Mouse (Mus musculus): Measurements from ENCODE around the gene S100a1.
A peak's percentile ranks its signal among the peaks of the same experiment; 100 is the strongest.

The S100a1 gene

DNA sequence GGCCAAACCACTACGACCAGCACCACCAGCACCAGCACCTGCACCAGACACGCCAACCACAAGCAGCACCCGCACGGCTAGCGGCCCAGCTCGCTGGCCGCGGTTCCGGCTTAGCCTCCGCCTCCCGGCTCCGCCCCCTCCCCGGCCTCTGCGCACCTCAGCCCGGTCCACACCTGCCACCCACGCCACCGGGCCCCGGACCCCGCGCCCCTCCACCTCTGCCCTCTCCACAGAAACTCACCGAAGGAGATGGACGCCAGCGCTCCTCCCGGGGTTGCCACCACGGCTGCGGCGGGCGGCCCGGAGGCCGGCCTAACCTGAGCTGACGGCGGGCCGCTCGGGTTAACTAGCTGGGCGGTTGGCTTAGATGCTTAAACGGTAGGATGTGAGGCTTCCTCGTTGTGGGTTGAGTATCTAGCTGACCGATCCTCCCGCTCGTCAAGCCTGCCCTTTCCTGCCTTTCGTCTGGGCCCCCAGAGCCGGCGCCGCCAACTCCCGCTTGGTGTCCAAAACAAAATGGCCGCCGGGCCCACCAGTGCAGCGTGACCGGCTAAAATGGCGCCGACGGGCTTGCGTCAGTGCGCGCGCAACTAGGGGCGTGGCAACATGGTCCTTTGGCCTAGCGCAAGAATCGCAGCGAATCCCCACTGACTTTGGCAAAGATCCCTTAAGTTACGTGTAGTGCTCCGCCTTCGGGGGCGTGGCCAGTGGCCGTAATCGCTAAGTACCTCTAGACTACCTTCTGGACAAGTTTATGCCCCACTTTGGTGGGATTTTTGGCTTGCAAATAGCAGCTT, 5.0 kb downstream of the S100a1 start, which contains the start of gene Chtop:
Gene Chtop (minus strand): TSS at position 549 of the 797 bp plus-strand sequence.
- DNase-seq: peak; percentile 100

DNA sequence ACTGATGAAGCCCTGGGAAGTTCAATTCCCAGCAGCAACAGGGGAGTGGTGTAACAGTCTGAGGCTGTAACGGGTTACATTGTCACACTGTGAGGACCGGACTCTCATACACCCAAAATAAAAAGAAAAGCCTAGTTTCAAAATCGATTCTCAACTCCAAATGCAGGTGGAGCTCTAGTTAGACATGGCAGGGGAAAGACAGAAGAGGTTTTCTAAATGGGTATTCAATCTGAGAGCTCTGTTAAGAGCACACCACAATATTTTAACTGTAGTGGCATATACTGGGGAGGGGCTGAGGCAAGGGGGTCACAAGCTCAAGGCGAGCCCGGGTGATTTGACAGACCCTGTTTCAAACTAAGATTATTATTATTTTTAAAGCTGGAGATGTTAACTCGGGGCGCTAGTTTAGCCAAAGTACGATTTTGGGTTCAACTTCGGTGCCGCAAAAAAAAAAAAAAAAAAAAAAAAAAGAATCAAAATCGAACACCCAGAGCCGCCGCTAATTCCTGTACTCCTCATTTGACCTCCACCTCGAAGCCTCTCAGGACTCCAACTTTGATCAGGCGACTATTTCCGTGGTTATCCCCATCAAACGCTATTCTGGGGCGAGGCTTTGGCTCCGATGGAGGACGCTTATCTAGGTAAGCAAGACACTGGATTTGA, 5.8 kb downstream of the S100a1 start:
- DNase-seq: no peak

GRCm38 (mm10) chr3:90506362-90506761, 7.8 kb downstream of the S100a1 start:
- DNase-seq: no peak

DNA sequence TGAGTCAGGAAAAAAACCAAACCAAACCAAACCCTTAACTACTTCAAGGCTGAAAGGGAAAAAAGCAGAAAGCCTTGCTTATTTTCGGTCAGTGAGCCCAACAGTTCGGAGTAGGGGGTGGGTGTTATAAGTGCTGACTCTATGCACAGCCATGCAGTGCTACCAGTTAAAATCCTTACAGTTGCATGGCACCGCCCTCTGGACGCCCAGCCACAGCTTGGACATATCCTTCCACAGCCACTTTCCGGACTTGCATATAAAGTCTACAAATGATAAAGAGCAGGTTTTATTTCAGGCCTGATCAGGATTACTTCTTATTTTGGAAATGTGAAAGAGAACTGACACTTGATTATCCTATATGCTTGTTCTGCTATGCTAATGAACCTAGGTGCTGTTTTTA, 9.0 kb downstream of the S100a1 start:
- DNase-seq: no peak

DNA sequence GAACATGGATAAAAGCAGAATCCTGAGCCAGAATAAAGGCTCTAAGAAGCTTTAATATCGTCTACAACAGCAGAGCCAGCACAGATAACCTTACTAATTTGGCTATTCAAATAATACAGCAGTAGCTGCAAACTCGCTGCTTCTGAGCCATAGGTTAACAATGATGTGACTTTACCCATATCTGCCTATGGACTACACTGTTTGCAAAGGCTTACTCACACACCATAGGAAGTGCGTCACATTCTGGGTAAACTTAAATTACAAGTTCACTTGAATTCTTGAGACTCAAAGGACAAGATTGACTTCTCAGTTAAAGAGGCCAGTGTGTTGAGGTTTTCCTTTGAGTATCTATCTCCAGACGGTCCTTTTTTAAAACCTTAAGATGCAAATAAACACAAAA, 10.7 kb downstream of the S100a1 start:
- no peak for DNase-seq

DNA sequence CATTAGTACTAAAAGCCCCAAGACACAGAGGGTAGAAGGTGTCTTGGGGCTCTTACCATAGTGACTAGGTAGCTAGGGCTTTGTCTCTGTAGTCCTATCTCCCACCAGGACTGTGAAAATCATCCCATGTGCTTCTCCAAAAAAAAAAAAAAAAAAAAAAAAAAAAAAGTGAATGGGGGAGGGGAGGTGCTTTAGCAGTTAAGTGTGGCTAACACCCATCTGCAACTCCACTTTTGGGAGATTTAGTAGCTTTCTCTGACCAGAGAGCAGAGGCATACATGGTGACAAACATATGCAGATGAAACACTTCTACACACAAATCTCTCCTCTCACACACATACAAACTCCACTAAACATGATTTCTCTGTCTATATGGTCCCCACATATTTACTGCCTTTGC, 16.6 kb downstream of the S100a1 start:
- DNase-seq: no peak

DNA sequence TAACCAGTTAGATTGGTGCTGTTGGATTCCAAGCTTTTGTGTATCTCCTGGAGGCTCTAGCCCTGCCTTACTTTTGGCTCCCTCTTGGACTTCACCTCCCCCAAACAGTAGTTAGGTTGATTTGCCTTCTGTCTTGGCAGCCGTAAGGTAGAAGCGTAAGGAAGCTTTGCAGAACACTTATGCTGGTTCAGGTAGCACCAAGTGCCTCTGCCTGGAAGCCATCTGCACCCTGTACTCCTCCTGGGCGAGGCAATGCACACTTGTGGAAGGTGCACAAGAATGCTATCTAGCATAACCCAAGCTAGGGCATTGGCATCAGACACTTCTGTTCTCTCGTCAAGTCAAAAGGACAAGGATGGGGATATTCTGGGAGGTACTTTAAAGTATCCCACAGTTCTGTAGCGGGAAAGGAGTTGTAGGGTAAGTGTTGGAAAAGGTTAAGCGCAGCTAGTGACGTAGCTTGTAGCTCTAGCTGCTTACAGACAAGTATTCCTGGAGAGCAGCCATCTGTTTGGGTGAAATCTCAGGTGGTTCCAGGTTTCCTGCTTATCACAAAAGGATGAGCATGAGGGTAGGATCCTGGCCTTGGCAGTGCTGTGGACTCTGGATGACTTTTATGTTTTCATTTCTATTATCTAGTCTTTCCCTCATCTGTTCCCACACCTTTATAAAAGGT, 18.2 kb downstream of the S100a1 start:
- peak; percentile 90 for DNase-seq

DNA sequence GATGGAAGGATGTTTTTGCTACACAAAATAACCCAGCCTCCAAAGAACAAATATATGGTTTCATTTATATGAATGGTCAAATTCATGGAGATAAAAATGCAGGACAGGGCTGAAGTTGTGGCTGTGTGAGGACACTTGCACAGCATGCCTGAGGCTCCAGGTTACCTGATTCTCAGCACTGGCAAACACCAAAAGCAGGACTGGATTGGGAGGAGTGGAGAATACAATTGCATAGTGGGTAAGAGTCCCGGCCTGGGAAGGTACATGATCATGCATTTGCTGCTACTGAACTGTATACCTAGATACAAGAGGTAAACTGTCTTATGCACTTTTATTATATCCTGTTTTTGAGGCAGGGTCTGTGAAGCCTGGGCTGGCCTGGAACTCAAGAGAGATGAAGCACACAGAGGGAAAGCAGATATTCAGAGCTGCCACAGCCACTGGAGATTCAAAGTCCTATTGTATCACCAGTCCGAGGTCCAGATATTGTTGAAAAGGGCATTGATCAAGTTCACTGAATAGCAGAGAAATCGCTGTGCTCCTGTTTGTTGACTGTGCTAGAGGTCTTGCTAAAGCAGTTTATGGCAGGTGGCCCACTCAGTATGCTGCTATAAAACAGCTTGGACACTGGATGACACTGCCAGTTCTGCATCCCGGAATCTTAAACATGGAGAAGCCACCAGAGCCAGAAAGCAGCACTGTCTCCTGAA, 20.2 kb downstream of the S100a1 start:
- no peak for DNase-seq

GRCm38 (mm10) chr3:90491350-90491749, 22.8 kb downstream of the S100a1 start:
- DNase-seq: peak; percentile 91

GRCm38 (mm10) chr3:90490696-90491256, 23.4 kb downstream of the S100a1 start, which contains the start of gene Snapin:
Gene Snapin (minus strand): TSS chr3:90491033.
- DNase-seq: peak; percentile 100

DNA sequence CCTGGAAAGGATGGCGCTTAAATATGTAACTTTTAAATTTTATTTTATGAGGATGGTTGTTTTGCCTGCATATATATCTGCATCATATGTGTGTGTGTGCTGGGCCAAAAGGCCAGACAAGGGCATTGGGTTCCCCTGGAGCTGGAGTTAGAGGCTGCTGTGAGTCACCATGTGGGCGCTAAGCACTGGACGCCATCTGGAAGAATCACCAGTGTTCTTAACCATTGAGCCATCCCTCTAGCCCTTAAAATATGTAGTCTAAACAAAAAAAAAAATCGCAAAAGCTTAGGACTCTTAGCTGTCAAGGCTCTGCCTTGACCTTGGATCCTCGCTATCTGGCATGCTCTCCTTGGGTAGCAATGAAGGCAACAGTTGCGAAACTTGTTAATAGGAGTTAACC, 25.6 kb downstream of the S100a1 start:
- peak; percentile 71 for DNase-seq

DNA sequence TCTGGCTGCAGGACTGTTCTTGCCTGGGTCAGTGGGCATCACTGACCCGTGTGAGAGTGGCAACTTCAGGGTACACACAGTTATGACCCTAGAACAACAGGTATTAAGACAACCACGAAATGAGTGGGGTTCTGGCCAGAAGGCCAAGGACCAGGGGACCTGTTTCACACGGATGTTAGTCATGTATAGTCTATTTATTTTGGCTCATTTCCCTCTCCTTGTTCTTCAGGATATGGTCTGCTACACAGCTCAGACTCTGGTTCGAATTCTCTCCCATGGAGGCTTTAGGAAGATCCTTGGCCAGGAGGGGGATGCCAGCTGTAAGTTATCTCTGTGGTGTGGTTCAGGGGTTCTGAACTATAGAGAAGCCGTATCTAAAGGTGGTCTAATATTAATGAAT, 27.2 kb downstream of the S100a1 start:
- no peak for DNase-seq

DNA sequence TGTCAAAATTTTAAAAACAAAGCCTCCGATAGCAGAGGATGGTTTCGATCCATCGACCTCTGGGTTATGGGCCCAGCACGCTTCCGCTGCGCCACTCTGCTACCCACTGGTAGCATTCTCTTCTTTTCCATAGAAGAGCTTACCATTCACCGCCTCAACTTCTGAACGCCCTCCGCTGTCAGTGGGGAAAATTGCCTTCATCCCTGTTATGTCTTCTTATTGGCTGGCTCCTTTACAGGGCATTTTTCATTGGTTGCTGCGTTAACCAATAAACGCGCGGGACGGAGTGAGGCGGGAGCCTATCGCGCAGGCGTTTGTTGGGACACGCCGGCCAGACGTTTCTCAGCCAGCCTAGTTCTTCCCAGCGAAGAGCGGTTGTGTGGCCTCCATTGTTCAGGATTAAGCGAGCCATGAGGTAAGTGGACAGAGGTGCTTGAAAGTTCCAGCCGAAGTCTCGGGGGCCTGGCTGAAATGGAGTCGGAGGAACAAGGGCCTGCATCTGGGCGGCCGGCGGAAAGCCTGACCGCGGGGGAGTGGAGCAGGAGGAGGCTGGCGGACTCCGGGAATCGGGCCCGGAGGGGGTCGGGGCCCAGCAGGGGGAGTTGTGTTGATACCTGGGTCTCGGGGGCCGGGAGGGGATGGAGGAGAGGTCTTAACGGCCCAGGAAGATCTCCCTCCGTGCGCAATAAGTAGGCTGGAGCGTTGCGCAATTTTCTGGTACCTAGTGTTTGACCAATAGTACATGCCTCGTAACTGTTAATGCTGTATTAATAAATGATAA, 38.2 kb downstream of the S100a1 start, which contains the start of gene Ilf2:
Gene Ilf2 (plus strand): TSS at position 296 of the 781 bp plus-strand sequence.
- DNase-seq: peak; percentile 100

DNA sequence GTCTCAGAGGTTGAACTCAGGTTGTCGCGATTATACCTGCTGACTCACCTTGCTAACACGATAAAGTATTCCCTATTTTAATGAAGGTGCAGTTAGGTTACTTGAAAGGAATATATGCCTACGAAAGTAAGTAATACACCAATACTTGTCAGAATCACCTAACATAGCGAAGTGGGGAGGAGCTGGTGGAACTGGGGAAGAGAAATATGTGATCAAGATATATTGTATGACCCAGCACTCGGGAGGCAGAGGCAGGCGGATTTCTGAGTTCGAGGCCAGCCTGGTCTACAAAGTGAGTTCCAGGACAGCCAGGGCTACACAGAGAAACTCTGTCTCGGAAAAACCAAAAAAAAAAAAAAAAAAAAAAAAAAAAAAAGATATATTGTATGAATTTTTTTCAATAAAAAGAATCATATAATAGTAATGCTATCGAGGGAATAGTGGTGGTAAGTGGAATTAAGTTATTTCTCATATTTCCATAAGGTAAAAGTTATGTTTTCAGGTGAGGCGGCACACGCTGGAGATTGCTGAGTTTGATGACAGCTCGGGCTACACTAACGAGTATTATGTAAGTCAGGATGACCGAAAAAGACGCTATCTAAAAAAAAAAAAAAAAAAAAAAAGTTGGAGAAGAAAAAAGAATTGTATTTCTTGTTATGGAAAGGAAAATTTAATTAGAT, 38.9 kb downstream of the S100a1 start:
- no peak for DNase-seq

- DNase-seq: peak; percentile 96
These were observed 42.0 kb downstream of the S100a1 start for GRCm38 (mm10) chr3:90472213-90472612.

GRCm38 (mm10) chr3:90467618-90468300, 46.4 kb downstream of the S100a1 start:
- no peak for DNase-seq

DNA sequence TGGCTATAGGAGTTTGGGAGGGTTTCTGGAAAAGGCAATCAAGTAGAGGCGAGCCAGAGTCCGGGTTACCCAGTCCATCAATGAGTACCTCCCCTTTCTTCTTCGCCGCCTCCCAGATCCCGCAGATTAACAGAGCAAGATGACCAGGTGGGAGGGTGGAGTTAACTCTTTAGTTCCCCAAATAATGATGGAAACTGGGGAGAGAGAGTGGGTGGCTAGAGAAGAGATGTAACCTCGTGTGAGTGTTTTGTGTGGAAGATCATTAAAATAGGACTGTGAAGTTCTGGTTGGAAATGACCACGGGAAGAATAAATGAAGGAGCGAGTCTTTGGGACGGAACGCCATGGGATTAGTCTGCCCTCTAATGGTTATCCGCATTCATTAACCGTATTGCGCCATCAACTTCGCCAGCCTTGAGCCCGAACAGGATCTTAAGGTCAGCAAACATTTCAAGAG, 47.9 kb downstream of the S100a1 start:
- peak; percentile 97 for DNase-seq

DNA sequence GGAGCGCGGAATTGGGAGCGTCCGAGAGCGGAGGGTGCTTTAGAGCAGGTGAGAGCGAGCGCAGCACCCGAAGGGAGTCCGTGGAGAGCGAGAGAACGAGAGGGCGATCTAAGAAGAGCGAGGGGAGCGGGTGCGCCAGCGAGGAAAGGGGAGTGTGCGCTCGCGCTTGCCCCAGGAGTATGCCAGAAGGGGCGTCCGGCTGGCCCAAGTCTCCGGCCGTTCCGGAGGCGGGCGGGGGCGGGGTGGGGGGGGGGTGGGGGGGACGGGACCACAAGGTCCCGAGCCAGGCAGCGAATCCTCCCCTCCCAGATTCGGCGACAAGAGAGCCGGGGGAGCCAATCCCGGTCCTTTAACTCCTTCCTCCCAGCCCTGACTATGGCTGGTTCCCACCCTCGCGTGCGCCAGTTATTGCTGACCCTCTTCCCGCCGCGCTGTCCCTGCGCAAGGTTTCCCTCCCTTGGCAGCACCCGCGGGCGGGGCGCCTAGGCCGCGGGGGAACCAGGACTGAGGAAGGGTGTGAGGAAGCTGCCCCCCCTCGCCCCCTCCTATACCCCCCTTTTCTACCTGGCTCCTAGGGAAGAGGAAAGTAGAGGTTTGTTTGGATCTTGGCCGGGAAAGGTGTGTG, 48.4 kb downstream of the S100a1 start, which contains the start of gene Npr1:
Gene Npr1 (minus strand): TSS at position 181 of the 625 bp plus-strand sequence.
- DNase-seq: peak; percentile 98

GRCm38 (mm10) chr3:90465081-90465685, 49.0 kb downstream of the S100a1 start:
- DNase-seq: no peak

All from heart, adult 11 months (tissue).